Mouse (Mus musculus): ENCODE measurements around the gene Sdsl.

The Sdsl gene

GRCm38 (mm10) chr5:120493873-120494395, 21.3 kb upstream of the Sdsl start:
- no peak for DNase-seq

GRCm38 (mm10) chr5:120493440-120493839, 20.8 kb upstream of the Sdsl start:
- no peak for DNase-seq

- no peak for DNase-seq
These were observed 19.8 kb upstream of the Sdsl start for GRCm38 (mm10) chr5:120492437-120492836.

- DNase-seq = peak; percentile 64
These were observed 18.1 kb upstream of the Sdsl start for GRCm38 (mm10) chr5:120490679-120491192.

GRCm38 (mm10) chr5:120487844-120488243, 15.2 kb upstream of the Sdsl start:
- no peak for DNase-seq

- no peak for DNase-seq
These were observed 10.8 kb upstream of the Sdsl start for GRCm38 (mm10) chr5:120483399-120483798.

GRCm38 (mm10) chr5:120481205-120481604, 8.6 kb upstream of the Sdsl start:
- DNase-seq = no peak

- no peak for DNase-seq
These were observed 6.9 kb upstream of the Sdsl start for GRCm38 (mm10) chr5:120479538-120479937.

GRCm38 (mm10) chr5:120477993-120478392, 5.4 kb upstream of the Sdsl start:
- DNase-seq = no peak

- no peak for DNase-seq
These were observed 3.7 kb upstream of the Sdsl start, which contains the start of gene Sds for GRCm38 (mm10) chr5:120476296-120476695. Sds (plus strand) TSS chr5:120476526.

- no peak for DNase-seq
These were observed 3.3 kb upstream of the Sdsl start for GRCm38 (mm10) chr5:120475861-120476260.

GRCm38 (mm10) chr5:120473361-120473760, 751 bp upstream of the Sdsl start:
- no peak for DNase-seq

- no peak for DNase-seq
These were observed 1.1 kb downstream of the Sdsl start for GRCm38 (mm10) chr5:120471538-120471937.

GRCm38 (mm10) chr5:120468830-120469229, 3.8 kb downstream of the Sdsl start:
- DNase-seq = no peak

GRCm38 (mm10) chr5:120468336-120468735, 4.3 kb downstream of the Sdsl start:
- no peak for DNase-seq

GRCm38 (mm10) chr5:120467026-120467425, 5.6 kb downstream of the Sdsl start:
- peak; percentile 62 for DNase-seq

GRCm38 (mm10) chr5:120465860-120466259, 6.8 kb downstream of the Sdsl start:
- DNase-seq = no peak

- DNase-seq = peak; percentile 30
These were observed 7.5 kb downstream of the Sdsl start for GRCm38 (mm10) chr5:120465062-120465461.

- no peak for DNase-seq
These were observed 8.3 kb downstream of the Sdsl start for GRCm38 (mm10) chr5:120464321-120464720.

GRCm38 (mm10) chr5:120461902-120462301, 10.7 kb downstream of the Sdsl start:
- no peak for DNase-seq

GRCm38 (mm10) chr5:120459133-120459532, 13.5 kb downstream of the Sdsl start:
- no peak for DNase-seq

- DNase-seq = peak; percentile 57
These were observed 15.0 kb downstream of the Sdsl start for GRCm38 (mm10) chr5:120457628-120458027.

- no peak for DNase-seq
These were observed 15.6 kb downstream of the Sdsl start for GRCm38 (mm10) chr5:120456841-120457554.

- no peak for DNase-seq
These were observed 16.4 kb downstream of the Sdsl start for GRCm38 (mm10) chr5:120456253-120456652.
